Mouse (Mus musculus) midbrain, embryonic 13.5 days (tissue): ENCODE data around the gene Tes3-ps. TPM values are rescaled to one million over a fixed set of nuclear protein-coding genes. Genes with fewer than 3 reads are reported as not detected.

Experiments
- ATAC-seq: fragments of 200-750 bp; cut with Nextera tagmentation; 2 replicates; pipeline ENCODE4 v1.8.0; 2017; ENCODE audit warnings: mild to moderate bottlenecking, moderate TSS enrichment, moderate library complexity
- H3K27ac ChIP-seq: fragments of 300-500 bp; sonication (generic); 2 replicates; pipeline ENCODE4 v1.5.1; 2015; ENCODE audit warnings: inconsistent platforms, mild to moderate bottlenecking, moderate library complexity
- H3K27me3 ChIP-seq: fragments of 300-500 bp; sonication (generic); 2 replicates; pipeline ENCODE4 v1.6.1; 2015; ENCODE audit warnings: mild to moderate bottlenecking, inconsistent platforms
- H3K36me3 ChIP-seq: fragments of 300-500 bp; sonication (generic); 2 replicates; pipeline ENCODE4 v1.6.1; 2015; ENCODE audit warnings: mild to moderate bottlenecking, inconsistent platforms
- H3K4me1 ChIP-seq: fragments of 300-500 bp; sonication (generic); replicated peaks from 2 replicates; pipeline ENCODE4 v1.6.1; 2015; ENCODE audit warnings: inconsistent platforms
- H3K4me2 ChIP-seq: fragments of 300-500 bp; sonication (generic); replicated peaks from 2 replicates; pipeline ENCODE4 v1.6.1; 2015; ENCODE audit warnings: moderate library complexity, mild to moderate bottlenecking, inconsistent platforms
- H3K4me3 ChIP-seq: fragments of 300-500 bp; sonication (generic); replicated peaks from 2 replicates; pipeline ENCODE4 v1.5.1; 2015; ENCODE audit warnings: mild to moderate bottlenecking, inconsistent platforms
- H3K9ac ChIP-seq: fragments of 300-500 bp; sonication (generic); replicated peaks from 2 replicates; pipeline ENCODE4 v1.6.1; 2015; ENCODE audit warnings: mild to moderate bottlenecking, inconsistent platforms
- H3K9me3 ChIP-seq: fragments of 300-500 bp; sonication (generic); 2 replicates; pipeline ENCODE4 v1.6.1; 2016; ENCODE audit warnings: mild to moderate bottlenecking, inconsistent platforms
- WGBS: fragments of 180-500 bp; shearing (Covaris S2); methylation state at CpG from one replicate; pipeline ENCODE4 v1.1.7; 2015; 5-methylcytosine and 5-hydroxymethylcytosine counted together
- polyA plus RNA-seq: library from polyadenylated mRNA; unstranded; fragments of >200 nt; fragmentation: Nextera tagmentation; extraction: Ambion mirVana; gene quantifications from 2 replicates; pipeline ENCODE4 v1.2.1, GENCODE M21; 2015

Gene Tes3-ps
- polyA plus RNA-seq, 1 experiment from 2014 or later = 0.89 TPM

DNA sequence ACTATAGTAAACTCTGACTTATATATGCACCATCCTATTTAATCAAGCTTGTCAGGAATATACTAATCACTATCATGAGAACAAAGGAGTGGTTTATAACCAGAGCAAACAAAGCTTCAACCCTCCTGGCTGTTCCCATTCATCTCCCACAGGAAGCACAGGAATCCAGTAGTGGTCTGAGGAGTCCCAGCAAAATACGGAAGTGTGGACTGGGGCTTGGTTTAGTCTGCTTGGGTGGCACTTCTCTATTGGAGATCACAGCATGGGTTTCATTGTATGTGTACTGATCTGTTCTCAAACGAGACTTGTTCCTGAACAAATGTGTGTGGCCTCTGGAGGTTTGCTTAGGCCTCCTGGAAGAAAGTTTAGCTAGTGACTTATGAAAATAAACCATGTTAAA lies 25.6 kb downstream of the Tes3-ps start:
- H3K4me1 ChIP-seq = no peaks in the 10 kb centered on the region
- H3K9me3 ChIP-seq = no peaks in the 10 kb centered on the region
- no peak overlapping the region for H3K4me3 ChIP-seq
- no peak overlapping the region for H3K27ac ChIP-seq
- no peaks in the 10 kb centered on the region for H3K27me3 ChIP-seq
- 25% methylated on average over 2 of the region's 2 CpGs for WGBS
- H3K4me2 ChIP-seq = no peak overlapping the region
- no peak overlapping the region for H3K9ac ChIP-seq
- no peak for ATAC-seq
- H3K36me3 ChIP-seq = no peaks in the 10 kb centered on the region

DNA sequence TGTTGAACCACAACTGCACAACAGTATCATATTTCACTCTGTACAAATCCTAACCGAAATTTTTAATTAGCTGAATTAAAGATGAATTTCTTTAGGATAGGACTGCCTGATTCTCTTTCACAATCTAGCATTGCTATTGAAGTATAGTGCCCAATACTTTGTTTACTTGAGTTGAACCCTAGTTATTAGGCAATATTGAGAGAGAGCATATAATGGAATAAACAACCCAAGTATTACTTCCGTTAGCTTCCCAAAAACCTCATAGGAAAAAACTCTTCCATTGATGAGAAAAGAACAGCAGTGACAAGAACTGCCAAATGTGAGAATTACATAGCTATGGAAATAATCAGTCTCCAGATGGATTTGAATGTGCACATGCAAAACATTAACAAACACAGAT lies 33.1 kb downstream of the Tes3-ps start:
- ATAC-seq = no peak
- Histone ChIP-seq H3K36me3 (no peaks in the 10 kb centered on the region), H3K9ac (no peak overlapping the region), H3K4me2 (no peak overlapping the region), H3K27ac (no peak overlapping the region), H3K27me3 (no peaks in the 10 kb centered on the region), H3K4me3 (no peak overlapping the region), H3K4me1 (no peaks in the 10 kb centered on the region), H3K9me3 (no peaks in the 10 kb centered on the region)
- WGBS = 88% methylated on average over 2 of the region's 2 CpGs

DNA sequence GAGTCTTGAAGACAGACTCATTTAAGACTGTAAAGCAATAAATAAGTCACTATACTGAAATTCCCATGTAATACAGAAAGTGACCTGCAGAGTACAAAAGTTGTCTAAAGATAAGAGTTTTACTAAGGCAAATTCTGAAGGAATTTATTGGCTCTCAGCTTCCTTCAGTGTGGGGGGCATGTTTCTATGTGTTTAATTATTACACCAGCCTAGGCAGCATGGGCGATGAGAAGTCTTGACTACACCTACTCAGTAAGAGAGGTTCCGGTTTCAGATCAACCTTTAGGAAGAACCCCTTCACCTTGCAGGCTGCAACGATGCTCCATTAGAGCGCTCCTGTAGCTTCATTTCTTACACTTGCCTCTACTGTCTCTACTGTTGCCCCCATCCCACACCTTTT lies 37.5 kb downstream of the Tes3-ps start:
- Histone ChIP-seq H3K27ac (no peak overlapping the region), H3K4me1 (no peaks in the 10 kb centered on the region), H3K9ac (no peak overlapping the region), H3K27me3 (no peaks in the 10 kb centered on the region), H3K9me3 (no peaks in the 10 kb centered on the region), H3K4me2 (no peak overlapping the region), H3K36me3 (no peaks in the 10 kb centered on the region), H3K4me3 (no peak overlapping the region)
- WGBS = over 99% methylated on average over 4 of the region's 4 CpGs
- no peak for ATAC-seq

DNA sequence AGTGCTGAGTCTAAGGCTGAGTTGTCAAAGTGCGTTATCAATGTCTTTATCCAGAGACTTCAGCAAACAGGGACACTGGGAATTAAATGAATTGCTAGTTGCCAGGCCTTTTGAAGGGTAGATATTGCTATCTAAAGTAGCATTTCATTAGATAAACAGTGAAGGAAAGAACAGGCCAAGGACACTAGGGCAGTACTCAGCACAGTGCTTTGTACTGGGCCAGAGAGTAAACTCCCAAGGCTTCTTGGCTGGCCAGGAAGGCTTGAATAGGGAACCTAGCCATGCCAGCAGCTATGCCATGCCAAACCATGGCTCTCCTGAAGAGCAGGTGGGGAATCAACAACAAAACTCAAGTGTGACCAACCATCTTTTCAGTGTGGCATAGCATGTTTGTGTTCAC lies 43.8 kb downstream of the Tes3-ps start:
- no peak overlapping the region for H3K4me2 ChIP-seq
- 98% methylated on average over 1 of the region's 1 CpGs for WGBS
- ATAC-seq = no peak

DNA sequence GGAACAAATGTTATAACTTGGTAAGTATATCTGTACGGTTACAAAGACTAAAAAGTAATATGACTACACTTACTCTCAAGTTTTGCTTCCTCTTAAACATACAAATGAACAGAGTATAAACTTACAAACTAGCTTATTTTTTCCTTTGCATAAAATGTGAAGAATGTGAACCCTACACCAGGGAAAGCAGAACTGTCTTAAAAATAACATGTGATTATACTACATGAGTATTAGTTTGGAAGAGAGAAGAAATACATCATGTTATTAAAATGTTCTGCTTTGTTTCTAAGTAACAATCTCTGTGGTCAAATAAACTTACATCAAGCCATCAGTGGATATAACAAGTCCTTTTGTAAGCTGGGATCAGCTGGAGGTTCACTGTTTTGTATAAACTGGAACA lies 45.6 kb downstream of the Tes3-ps start:
- no peak overlapping the region for H3K4me2 ChIP-seq
- no peaks in the 10 kb centered on the region for H3K9me3 ChIP-seq
- no peak overlapping the region for H3K9ac ChIP-seq
- no peak for ATAC-seq
- H3K4me1 ChIP-seq = no peaks in the 10 kb centered on the region
- WGBS = 90% methylated on average over 1 of the region's 1 CpGs
- no peak overlapping the region for H3K4me3 ChIP-seq
- H3K27me3 ChIP-seq = no peaks in the 10 kb centered on the region
- no peaks in the 10 kb centered on the region for H3K36me3 ChIP-seq
- H3K27ac ChIP-seq = no peak overlapping the region

More for the DNA sequence above, 43.8 kb downstream of the Tes3-ps start:
- Histone ChIP-seq H3K27me3 (no peaks in the 10 kb centered on the region), H3K27ac (no peak overlapping the region), H3K4me1 (no peaks in the 10 kb centered on the region), H3K9ac (no peak overlapping the region), H3K9me3 (no peaks in the 10 kb centered on the region), H3K4me3 (no peak overlapping the region), H3K36me3 (no peaks in the 10 kb centered on the region)

DNA sequence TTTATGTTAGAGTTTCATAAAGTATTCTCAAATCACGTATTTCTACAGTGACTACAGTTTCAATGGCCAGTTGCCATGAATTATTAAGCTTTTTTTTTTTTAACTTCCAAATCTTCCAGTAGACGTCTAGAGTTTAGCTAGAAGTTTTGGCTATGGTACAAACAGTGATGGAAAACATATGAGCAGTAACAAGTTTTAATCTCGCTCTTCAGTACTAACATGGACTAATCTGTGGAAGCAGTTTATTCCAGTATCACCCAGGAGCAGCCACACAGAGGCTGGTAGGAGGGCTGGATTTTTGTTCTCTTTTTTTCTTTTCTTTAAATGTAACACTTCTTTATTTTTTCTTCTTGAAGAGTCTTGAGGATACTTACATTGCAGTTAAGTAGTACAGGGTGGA lies 51.2 kb downstream of the Tes3-ps start, which contains the start of gene Aspn:
TSS of gene Aspn (plus strand) at position 165 of the 400 bp plus-strand sequence.
- Histone ChIP-seq H3K4me3 (no peak within 1 kb of the TSS), H3K27ac (no peak within 1 kb of the TSS), H3K4me1 (no peaks in the 10 kb centered on the region), H3K27me3 (no peaks in the 10 kb centered on the region), H3K4me2 (no peak within 1 kb of the TSS), H3K36me3 (no peaks in the 10 kb centered on the region), H3K9ac (no peak within 1 kb of the TSS), H3K9me3 (no peaks in the 10 kb centered on the region)
- no peak for ATAC-seq
- WGBS = 89% methylated on average over 3 of the region's 3 CpGs

DNA sequence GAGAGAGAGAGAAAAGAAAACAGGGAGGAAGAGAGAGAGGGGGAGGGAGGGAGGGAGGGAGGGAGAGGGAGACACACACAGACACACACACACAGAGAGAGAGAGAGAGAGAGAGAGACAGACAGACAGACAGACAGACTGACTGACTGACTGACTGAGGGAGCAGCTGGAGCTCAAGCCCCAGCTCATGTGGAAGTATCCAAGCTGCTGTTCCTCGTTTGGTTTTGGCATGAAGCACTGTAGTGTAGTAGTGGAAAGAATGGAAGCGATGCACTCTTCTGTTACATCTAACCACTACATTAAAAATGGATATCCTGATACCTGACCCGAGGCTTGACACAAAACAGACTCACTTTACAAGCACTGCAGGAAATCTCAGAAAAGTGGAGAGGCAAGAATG lies 52.5 kb downstream of the Tes3-ps start:
- Histone ChIP-seq H3K27me3 (no peaks in the 10 kb centered on the region), H3K4me2 (no peak overlapping the region), H3K36me3 (no peaks in the 10 kb centered on the region), H3K9me3 (no peaks in the 10 kb centered on the region), H3K4me1 (no peaks in the 10 kb centered on the region), H3K9ac (no peak overlapping the region), H3K4me3 (no peak overlapping the region), H3K27ac (no peak overlapping the region)
- ATAC-seq = no peak
- WGBS = 80% methylated on average over 3 of the region's 3 CpGs

Other genes with a start within 250 kb of the Tes3-ps start
- 0.94 and 1.5 TPM in 2 replicates for gene Susd3, start 244.6 kb upstream of the Tes3-ps start, polyA plus RNA-seq
- 1.8 TPM in 2 replicates for gene Fgd3, start 173.0 kb upstream of the Tes3-ps start, polyA plus RNA-seq
- gene Bicd2, start 151.7 kb upstream of the Tes3-ps start, polyA plus RNA-seq = 24.0 and 26.6 TPM in 2 replicates
- 14.2 and 14.9 TPM in 2 replicates for gene Ippk, start 72.1 kb upstream of the Tes3-ps start, polyA plus RNA-seq
- 1.8 and 2.1 TPM in 2 replicates for gene Ecm2, start 11.5 kb downstream of the Tes3-ps start, polyA plus RNA-seq
- gene Aspn, start 51.1 kb downstream of the Tes3-ps start, polyA plus RNA-seq = 0.28 and 0.41 TPM in 2 replicates
- gene Omd, start 89.1 kb downstream of the Tes3-ps start, polyA plus RNA-seq = 0.40 and 0.43 TPM in 2 replicates
- gene Ogn, start 114.7 kb downstream of the Tes3-ps start, polyA plus RNA-seq = 6.6 and 6.7 TPM in 2 replicates
- 12.7 and 13.7 TPM in 2 replicates for gene Cenpp, start 159.5 kb downstream of the Tes3-ps start, polyA plus RNA-seq
- 20.5 and 23.0 TPM in 2 replicates for gene Nol8, start 159.8 kb downstream of the Tes3-ps start, polyA plus RNA-seq
- 57.7 and 61.0 TPM in 2 replicates for gene Iars, start 188.8 kb downstream of the Tes3-ps start, polyA plus RNA-seq